Mouse (Mus musculus) heart, postnatal 4 days (tissue): ENCODE results near the gene Rai1. TPM values are rescaled to one million over a fixed set of nuclear protein-coding genes. Genes with fewer than 3 reads are reported as not detected.
A peak's percentile ranks its signal among the peaks of the same experiment; 100 is the strongest.

Experiments used
- DNase-seq: peaks from one replicate; pipeline ENCODE4 v3.0.0; 2021
- total RNA-seq, 2 experiments: library from RNA; stranded (reverse); gene quantifications; 2 replicates each; pipeline ENCODE4 v1.2.3; 2021

Gene Rai1
- 10 to 100 TPM; 50.6 to 58.0 TPM for total RNA-seq

DNA sequence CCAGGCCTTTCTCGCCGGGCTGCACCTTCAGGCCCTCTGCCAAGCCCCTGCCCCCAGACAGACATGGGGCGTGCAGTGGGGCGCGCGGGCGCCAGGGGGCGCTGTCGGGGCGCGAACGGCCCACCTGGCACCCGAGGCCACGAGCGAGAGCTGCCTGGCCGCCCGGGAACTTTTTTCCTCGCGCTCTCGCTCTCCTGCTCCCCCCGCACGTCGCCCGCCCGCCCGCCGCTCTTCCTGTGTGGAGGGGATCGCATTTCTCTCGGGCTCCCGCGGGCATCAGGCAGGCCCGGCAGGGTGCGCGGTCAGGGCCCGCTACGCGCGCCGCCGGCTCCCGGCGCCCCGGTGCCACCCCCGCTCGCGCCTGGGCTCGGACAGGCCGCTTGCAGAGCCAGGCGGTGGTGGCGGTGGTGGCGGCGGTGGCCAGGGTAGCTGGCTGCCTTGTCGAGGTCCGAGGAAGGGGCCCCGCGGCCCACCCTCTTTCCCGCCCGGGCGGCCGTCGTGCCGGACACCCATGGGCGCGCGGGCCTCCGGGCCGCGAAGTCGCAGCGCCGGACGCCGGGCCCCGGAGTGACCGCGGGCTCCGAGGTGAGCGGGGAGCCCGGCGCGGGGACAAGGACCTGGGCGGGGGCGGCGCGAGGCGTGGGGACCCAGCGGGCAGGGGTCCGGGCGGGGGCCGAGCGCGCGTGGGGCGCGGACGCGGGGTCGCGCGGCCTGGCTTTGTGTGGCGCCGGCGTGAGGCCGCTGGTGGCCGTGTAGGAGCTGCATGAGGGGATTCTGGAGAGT is at the start of gene Rai1:
Rai1 (plus strand) TSS at position 204 of the 783 bp plus-strand sequence.
- peak; percentile 97 for DNase-seq

DNA sequence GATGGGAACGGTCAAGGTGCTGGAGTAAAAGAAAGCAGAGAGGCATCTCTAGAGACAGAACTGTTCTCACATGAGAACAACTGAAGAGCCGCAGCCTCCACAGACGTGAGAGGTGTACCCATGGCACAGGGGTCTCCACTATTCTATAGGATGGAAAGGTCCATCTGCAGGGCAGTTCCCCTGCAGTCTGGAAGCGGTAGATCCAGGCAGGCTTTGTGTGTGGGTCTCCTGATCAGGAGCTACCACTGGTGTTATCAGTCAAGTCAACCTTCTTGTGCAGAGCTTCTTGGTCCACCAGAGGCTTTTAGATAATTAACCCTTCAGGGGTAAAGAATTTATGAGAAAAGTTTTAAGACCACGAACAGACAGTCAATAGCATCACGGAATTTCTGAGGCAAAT is 48.3 kb upstream of the Rai1 start:
- no peak for DNase-seq

DNA sequence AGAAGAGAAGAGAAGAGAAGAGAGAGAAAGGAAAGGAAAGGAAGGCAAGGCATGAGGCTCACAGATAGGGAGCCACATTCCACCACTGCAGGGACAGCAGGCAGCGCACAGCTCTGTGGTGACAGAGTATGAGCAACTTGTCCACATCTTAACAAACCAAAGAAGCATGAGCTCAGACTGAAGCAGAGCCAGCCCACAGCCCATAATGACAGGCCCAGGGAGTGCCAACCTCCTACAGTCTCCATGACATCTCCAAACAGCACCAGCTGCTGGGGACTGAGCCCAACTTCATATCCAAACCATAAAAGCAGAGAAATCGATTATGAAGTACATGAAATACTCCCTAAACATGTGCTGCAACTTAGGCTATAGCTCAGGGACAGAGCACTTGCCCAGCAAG is 46.8 kb upstream of the Rai1 start:
- DNase-seq, result no peak

DNA sequence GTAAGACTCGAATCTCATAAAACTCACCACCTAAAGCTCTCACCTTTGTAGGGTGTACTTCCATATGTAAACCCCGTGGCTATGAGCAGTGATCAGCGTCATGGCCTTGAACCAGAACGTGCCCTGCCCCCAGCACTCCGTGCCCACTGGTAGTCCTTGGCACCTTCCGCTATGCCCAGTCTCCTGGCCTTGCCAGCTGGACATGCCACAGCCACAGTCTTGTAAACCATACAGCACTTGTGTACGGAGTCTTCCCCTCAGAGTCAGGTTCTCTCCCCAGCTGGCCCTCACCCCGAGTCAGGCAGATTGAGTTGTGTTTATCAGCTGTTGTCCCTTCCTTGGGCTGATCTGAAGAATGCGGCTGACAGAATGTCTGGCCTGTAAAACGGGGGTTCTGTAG is 46.4 kb upstream of the Rai1 start:
- no peak for DNase-seq

DNA sequence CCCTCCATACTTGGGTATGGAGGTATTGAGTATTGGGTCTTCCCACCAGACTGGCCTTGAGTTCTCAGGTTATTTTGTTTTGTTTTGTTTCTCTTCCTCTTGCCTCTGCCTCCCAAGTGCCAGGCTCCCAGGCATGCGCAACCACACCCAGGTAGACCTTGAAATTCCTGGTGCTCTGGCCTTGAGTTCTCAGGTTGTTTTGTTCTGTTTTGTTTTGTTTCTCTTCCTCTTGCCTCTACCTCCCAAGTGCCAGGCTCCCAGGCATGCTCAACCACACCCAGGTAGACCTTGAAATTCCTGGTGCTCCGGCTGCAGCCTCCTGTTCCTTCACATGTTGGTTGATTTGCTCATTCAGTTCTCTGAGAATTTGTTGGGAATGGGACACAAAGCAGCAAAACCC is 44.8 kb upstream of the Rai1 start:
- no peak for DNase-seq

DNA sequence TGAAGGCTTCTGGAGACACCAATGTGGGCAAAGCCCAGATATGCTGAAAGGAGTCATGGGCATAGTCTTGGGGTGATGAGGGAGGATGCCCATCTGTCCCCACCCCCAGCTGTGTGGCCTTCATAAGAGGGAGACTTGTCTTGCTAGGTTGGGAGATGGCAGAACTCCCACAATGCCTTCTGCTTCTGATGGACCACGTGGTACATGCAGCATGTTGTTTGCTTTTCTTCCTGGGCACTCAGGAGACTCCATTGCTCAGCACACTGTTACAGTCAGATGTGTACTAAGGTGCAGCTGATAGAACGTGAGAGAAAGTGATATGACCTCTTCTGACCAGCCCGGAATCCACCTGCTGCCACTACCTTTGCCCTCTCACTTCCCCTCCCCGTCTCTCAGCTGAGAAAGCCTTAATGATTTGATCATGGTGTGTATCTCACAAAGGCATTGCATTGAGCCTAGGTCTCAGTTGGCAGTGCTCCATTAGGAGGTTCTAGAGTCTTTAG is 43.3 kb upstream of the Rai1 start:
- no peak for DNase-seq

DNA sequence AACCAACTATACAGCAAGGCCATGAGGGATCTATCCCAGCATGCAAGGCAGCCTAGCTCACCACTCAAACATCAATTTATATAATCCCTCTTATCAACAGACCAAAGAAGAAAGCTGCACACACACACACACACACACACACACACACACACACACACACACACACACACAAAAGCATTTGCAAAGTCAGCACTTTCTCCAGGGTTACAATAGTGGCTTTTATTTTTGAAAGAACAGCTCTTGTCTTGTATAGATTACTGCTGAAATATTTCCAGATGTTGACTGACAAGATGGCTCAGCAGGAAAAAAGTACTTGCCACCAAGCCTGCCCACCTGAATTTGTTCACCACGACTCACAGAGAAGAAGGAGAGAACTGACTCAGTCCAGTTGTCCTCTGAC is 39.5 kb upstream of the Rai1 start:
- no peak for DNase-seq

DNA sequence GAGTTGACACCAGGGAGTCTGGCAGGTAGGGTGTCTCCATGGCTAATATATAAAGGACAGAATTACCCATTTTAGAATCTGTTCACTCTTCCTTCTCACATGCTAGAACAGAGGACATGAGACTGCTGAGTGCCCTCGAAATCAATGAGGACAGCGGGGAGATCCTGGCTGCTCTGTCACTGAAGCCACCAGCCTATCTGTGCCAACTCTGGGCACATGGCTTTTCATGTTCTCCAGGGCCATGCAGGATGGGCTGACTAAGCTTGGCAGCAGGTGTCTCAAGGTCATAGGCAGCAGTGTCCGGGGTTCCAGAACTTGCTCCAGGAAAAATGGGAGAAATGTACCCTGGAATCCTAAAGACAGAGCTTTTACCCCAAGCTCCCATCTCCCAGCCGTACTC is 37.2 kb upstream of the Rai1 start:
- DNase-seq, result no peak

DNA sequence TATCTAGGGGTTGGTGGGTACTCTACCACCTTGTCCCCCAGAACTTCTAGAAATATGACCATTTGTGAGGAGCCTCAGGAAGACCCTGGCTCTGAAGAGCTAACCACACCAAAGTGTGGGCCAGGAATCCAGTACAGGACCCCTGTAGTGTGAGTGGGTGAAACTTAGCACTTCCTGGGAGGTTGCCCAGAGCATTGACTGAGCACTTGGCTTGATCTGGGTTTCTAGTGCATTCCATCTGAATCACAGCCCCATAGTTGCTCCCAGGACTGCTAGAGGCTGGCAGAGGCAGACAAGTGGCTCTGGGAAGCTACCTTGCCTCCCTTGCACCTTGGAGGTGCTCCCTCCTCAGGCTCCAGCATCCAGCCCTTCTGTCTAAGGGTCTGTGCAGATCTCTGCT is 36.2 kb upstream of the Rai1 start:
- DNase-seq, result no peak

DNA sequence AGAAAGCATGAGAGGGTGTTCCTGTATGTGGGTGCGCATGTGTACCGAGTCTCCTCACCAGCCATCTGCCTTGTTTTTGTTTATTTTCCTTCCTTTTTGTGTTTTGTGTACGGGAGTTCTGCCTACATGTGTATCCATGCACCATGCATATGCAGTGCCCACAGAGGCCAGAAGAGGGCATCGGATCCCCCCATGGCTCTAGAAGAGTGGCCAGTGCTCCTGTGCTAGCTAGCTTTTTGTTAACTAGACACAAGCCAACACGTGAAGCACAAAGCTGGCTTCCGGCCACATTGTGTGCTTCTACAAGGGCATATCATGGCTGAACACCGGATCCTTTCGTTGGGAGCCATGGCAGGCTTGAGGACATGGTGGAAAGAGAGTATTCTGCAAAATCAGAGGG is 34.2 kb upstream of the Rai1 start:
- DNase-seq, result peak; percentile 67

DNA sequence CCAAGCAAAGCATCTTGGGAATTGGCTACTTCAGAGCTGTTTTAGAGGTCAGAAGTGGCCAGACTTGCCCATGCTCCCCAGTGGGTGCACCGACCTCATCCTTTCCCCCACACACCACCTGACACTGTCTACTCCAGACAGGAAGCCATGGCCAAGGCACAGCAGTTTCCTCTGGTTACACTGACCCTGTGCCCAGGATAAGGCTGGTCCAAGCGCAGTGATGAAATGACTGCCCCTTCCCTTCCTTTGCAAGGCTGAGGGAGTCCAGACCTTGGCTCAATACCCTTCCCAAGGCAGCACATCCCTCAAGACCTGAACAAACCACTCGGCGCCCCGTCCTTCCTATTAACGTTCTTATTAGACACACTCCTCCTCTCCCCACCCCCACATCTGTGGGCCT is 33.6 kb upstream of the Rai1 start:
- no peak for DNase-seq

DNA sequence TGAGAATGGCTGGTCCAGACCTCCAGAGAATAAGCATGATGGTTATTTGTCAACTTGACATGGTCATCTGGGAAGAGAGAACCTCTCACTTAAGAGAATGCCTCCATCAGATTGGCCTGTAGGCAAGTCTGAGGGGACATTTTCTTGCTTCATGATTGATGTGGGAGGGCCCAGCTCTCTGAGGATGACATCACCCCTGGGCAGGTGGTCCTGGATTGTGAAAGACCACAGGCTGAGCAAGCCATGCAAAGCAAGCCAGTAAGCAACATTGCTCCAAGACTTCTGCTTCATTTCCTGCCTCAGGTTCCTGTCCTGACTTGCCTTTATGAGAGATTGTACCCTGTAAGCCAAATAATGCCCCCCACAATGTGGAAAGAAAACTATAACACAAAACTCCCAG is 31.7 kb upstream of the Rai1 start:
- no peak for DNase-seq

DNA sequence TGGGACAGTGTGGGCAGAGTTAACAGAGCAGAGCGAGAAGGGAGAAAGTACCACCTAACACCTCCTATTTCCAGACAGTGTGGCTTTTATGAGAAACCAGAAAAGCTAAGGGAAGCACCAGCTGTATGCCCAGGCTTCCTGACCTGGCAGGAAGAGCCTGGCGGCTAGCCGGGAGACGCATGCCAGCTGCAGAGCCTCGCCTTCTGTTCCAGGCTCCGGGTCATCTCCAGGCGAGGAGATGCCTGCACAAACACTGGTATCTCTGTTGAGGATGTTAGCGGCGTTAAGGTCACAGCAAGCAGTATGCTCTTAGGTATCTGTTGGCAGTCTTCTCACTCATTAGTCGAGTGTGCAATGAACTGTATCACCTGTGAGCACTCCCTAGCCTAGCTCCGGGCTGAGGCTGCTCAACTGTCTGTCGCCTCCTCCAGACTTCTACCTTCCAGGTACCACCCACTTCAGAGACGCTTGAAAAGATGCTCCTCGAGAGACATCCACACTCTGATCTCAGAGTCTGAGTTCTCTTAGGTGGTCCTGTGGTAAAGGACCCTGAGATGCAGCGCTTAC is 30.8 kb upstream of the Rai1 start:
- DNase-seq, result no peak

DNA sequence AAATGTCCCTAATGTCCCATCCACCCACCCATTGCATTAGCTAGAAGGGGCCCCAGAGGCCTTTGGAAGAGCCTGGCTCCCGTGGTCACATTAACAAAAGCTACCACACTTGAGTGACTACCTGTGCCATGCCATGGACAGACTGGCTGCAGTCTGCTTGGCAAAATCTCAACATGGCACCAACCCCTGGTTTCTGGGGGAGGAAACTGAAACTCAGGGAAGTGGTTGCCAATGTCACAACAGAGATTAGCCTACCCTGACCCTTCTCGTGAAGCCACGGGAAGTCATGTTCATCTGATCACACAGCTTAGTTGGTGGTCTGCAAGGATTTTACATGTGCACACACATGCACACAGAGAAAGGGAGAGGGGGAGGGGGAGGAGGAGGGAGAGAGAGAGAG is 28.6 kb upstream of the Rai1 start:
- no peak for DNase-seq

DNA sequence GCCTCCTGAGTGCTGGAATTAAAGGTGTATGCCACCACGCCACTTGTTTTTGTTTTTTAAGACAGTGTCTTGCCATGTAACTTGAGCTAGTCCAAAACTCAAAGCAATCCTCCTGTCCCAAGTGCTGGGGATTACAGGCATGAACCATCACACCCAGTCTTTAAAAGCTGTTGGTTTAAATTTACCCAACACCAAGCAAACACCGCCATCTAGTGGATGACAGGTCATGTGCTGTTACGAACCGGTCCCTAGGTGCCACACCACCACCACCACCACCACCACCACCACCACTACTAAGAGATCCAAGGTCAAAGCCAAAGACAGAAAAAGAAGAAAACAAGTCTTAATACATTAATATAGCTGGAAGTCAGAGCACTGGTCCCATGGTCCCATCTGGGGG is 28.0 kb upstream of the Rai1 start:
- DNase-seq, result peak; percentile 82

DNA sequence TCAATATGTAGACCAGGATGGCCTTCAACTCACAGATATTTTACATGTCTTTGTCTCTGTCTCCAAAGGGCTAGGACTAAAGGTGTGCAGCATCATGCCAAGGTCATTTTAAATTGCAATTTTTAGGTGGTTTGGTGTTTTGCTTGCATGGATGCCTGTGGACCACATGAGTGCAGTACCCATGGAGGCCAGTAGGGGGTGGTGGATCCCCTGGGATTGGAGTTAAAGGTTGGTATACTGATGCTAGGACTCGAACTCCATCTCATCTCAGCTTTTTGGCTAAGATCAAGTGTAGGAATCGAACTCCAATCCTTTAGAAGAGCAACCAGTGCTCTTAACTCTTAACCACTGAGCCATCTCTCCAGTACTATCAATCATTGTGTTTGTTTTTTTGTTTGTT is 20.2 kb upstream of the Rai1 start:
- peak; percentile 59 for DNase-seq

DNA sequence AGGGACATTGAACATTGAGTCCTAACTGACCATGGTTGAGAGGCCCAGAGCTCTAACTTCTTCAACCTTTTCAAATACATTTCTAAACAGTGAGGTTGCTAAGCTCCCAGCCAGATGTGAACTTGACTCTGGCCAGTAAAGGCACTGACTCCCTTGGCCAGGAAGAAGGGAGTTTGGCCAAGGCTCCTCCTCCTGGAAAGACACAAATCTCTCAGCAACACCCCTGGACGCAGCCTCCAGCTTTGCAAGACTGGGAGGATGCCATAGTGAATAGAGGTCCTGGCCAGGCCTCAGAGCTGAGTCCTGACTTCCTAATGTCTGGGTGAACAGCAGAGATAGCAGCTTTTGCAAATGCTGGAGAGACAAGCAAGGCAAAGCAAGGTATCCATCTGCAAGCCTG is 18.1 kb upstream of the Rai1 start:
- peak; percentile 43 for DNase-seq

DNA sequence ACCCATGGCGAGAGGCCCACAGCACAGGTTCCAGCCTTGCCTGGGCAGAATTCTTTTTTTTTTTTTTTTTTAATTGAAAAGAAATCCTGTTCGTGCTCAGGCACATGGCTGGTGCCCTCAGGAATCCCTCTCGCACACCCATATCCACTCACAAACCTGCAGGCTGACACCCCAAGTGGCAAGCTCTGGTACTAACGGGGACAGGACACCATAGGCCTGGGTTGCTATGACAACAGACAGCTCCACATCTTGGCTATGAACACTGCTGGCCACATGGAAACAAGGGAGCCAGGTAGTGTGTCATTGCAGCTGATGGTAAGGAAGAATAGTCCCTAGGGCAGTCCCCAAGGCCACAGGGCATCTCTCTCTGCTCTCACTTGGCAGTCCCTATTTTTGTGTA is 15.9 kb upstream of the Rai1 start:
- DNase-seq, result no peak

DNA sequence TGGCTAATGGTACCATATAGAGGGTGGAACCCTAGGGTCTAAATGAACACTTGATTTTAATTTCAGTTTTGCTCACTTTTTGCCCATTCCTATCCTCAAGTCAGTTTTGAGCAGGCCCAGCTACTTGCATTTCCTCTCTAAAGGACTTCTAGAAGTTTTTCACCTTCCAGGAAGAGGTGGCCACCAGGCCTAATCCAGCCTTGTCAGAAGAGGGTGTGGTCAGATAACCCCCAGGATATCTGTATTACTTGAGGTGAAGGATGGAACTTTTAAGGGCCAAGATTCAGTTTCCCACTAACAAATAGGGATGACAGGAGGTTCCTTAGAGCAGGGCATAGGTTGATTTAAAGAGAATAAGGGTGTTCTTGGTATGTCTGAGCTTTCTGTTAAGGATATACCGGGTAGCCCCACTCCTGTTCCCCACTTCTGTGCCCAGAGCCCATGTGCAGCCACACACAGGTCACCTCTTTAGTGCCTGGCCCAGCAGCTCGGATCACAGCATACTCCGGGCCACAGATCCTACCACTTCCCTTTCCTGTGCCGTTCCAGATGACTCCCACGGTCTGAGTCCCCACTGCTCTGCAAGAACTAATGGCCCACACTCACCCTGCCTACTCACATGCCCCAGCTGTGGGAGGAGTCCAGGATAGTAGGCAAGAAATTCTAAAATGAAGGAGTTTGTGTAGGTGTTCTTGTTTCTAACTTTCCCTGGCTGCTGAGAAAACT is 14.0 kb upstream of the Rai1 start:
- DNase-seq, result no peak

DNA sequence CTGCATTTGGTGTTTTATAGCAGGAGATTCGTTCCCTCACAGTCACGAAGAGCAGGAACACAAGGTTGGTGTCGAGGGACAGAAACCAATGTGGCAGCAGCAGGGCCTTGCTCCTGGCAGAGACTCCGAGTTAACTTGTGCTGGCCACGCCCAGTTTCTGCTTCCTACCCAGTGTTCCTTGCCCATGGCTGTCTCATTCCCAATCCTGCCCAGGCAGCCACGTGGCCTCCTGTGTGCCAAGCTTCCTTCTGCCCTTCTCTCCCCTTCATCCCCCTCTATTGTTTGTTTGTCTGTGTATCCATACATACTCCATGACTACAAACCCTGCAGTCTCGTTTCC is 13.4 kb upstream of the Rai1 start:
- no peak for DNase-seq

DNA sequence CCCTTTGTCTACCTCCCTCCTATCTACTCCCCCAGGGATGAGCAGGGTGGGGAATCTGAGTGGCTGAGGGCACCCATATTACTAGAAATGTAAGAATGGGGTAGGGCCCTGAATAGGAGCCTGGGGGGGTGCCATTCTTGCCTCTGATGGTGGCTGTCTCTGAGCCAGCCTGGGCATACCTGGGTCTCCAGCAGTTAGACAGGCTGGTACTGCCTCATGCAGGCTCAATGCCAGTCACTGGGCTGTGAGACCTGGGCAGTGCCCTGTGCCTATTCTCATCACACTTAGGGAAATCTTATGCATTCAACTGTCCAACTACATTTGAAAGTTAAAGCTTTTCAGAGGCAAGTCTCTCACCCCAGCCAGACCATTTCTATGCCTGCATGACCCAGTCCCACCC is 11.6 kb upstream of the Rai1 start:
- no peak for DNase-seq

DNA sequence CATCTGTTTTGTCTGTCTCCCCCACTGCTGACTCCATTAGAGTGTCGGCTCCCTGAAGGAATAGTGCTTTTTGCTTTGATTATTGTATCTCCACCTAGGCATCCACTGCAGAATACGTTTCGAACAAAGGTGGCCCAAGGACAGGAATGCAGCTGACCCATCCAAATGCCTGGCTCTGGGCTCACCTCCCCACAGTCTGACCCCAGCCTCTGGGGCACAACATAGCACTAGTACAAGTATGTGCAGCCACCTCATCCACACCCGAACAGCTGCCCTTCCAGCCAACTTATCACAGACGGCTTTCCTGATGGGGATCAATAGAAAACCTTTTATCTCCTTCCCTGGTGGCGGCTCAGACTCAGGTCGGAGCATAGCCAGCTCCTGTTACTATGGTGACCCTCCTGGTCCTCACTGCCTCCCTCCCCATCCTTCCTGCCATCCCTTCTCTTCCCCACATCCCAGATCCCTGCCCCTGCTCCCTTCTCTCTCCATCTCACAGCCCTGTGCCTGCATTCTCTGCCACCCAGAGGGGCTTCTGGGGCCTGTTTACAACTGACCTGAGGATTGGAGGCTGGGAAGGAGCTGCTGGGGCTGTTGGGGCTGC is 10.7 kb upstream of the Rai1 start:
- DNase-seq, result no peak
